8 mouse cellular contexts compared by ENCODE assay signal in the genomic region with DNA sequence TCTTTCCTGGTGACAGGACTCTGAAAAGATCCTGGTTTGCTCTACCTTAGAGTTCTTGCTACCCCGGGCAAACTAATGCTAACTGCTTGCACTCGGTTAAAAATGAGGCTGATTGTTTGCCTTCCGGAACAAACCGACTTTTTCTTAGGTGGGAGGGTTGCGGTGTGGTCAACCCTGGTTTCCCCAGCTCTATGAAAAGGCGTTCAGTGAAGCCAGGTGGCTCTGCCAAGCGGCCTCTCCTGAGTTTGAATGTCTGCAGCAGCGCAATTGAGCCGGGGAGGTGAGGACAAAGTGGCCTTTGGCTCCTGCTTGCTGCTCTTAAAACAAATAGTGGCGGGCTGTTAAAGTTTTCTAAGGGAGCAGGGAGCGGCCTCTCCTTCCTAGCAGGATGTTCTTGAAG. TPM values are rescaled to one million over a fixed set of nuclear protein-coding genes. Genes with fewer than 3 reads are reported as not detected.
DNase-seq lines count a peak whose midpoint lies in the region; ATAC-seq lines count a peak whose summit lies in the region.

No protein-coding gene starts in this region.

- peaks cover 9% of the 10 kb centered on the region; the same call in 1 of the 2 replicates for H3K4me1 ChIP-seq in embryonic facial prominence, embryonic 11.5 days (ENCODE audit: control insufficient read depth, insufficient read depth, low read length)
- peaks cover 8% of the 10 kb centered on the region; the same call in 1 of the 2 replicates for H3K4me1 ChIP-seq in liver, embryonic 15.5 days (replicated peaks)
- peaks cover 19% of the 10 kb centered on the region for H3K4me1 ChIP-seq in neural tube, embryonic 12.5 days

- H3K36me3 ChIP-seq in embryonic facial prominence, embryonic 11.5 days (replicated peaks; ENCODE audit: control insufficient read depth, insufficient read depth, low read depth, low read length): no peaks in the 10 kb centered on the region
- no peaks in the 10 kb centered on the region for H3K36me3 ChIP-seq in liver, embryonic 15.5 days (replicated peaks)
- H3K36me3 ChIP-seq in neural tube, embryonic 12.5 days: no peaks in the 10 kb centered on the region

- 19% methylated on average over 11 of the region's 11 CpGs for WGBS in embryonic facial prominence, embryonic 11.5 days
- WGBS in liver, embryonic 15.5 days (ENCODE audit: insufficient replicate concordance): 16% methylated on average over 11 of the region's 11 CpGs
- WGBS in neural tube, embryonic 12.5 days: 12% methylated on average over 11 of the region's 11 CpGs

- DNase-seq in embryonic facial prominence, embryonic 11.5 days (ENCODE audit: low spot score): no peak
- DNase-seq in cerebellum, postnatal 14 days: no peak
- no peak for DNase-seq in cerebellum, postnatal 4 days (ENCODE audit: low spot score in 2 of 2)

- peak; percentile 21 for ATAC-seq in CD4-positive, CD25-positive, alpha-beta regulatory T cell, adult 4 months
- ATAC-seq in embryonic facial prominence, embryonic 11.5 days (replicated peaks; ENCODE audit: insufficient number of reproducible peaks, low FRiP score, low TSS enrichment, low read depth): no peak
- peak; percentile 20 for ATAC-seq in inflammation-experienced regulatory T-cells, adult 6 months
- ATAC-seq in liver, embryonic 15.5 days (ENCODE audit: insufficient read depth): no peak
- no peak for ATAC-seq in neural tube, embryonic 12.5 days (ENCODE audit: low FRiP score, low read depth)
- no peak for ATAC-seq in cerebellum, adult (ENCODE audit: insufficient number of reproducible peaks, low FRiP score, low TSS enrichment)

- H3K9ac ChIP-seq in embryonic facial prominence, embryonic 11.5 days (replicated peaks; ENCODE audit: low read length): no peak overlapping the region
- H3K9ac ChIP-seq in liver, embryonic 15.5 days: no peak overlapping the region
- no peak overlapping the region for H3K9ac ChIP-seq in neural tube, embryonic 12.5 days

- H3K4me3 ChIP-seq in embryonic facial prominence, embryonic 11.5 days (ENCODE audit: low read depth, low read length): peak overlapping the region; percentile 39; the same call in 1 of the 2 replicates
- peak overlapping the region; percentile 51 for H3K4me3 ChIP-seq in liver, embryonic 15.5 days (replicated peaks)
- H3K4me3 ChIP-seq in neural tube, embryonic 12.5 days: 0 out of 2 replicates have a peak overlapping the region, but pooled peaks have one; percentile 39

- H3K27me3 ChIP-seq in embryonic facial prominence, embryonic 11.5 days (ENCODE audit: control insufficient read depth, insufficient read depth, low read length): 0 out of 2 replicates have a peak, but pooled peaks cover 3% of the 10 kb centered on the region
- H3K27me3 ChIP-seq in liver, embryonic 15.5 days: peaks cover 21% of the 10 kb centered on the region
- H3K27me3 ChIP-seq in neural tube, embryonic 12.5 days (replicated peaks): peaks cover 26% of the 10 kb centered on the region

- no peak overlapping the region for H3K27ac ChIP-seq in embryonic facial prominence, embryonic 11.5 days (replicated peaks; ENCODE audit: low read depth, low read length)
- peak overlapping the region; percentile 24; the same call in 1 of the 2 replicates for H3K27ac ChIP-seq in liver, embryonic 15.5 days (replicated peaks)
- H3K27ac ChIP-seq in neural tube, embryonic 12.5 days: no peak overlapping the region

- H3K9me3 ChIP-seq in embryonic facial prominence, embryonic 11.5 days (replicated peaks; ENCODE audit: control insufficient read depth, low read length): no peaks in the 10 kb centered on the region
- H3K9me3 ChIP-seq in liver, embryonic 15.5 days (replicated peaks): no peaks in the 10 kb centered on the region
- H3K9me3 ChIP-seq in neural tube, embryonic 12.5 days: no peaks in the 10 kb centered on the region; the same call in 1 of the 2 replicates

- H3K4me2 ChIP-seq in embryonic facial prominence, embryonic 11.5 days (ENCODE audit: low read depth, low read length): peak overlapping the region; percentile 92; the same call in 1 of the 2 replicates
- peak overlapping the region; percentile 69 for H3K4me2 ChIP-seq in liver, embryonic 15.5 days
- H3K4me2 ChIP-seq in neural tube, embryonic 12.5 days (replicated peaks): peak overlapping the region; percentile 91

RNA-seq across cellular contexts. Expression of a gene that starts 0.9 kb away (rescaled TPM):
- polyA plus RNA-seq in CD4-positive, CD25-positive, alpha-beta regulatory T cell, adult 4 months (2017; shearing (Covaris generic)): 1 to 10 TPM; 1.7 to 2.2 TPM
- polyA plus RNA-seq in embryonic facial prominence, embryonic 11.5 days (2014; fragmentation: Nextera tagmentation; extraction: Ambion mirVana): 0.29 and 0.54 TPM in 2 replicates
- 1 to 10 TPM; 3.9 to 8.4 (median 7.9) TPM for polyA plus RNA-seq in inflammation-experienced regulatory T-cells, adult 6 months (2017; shearing (Covaris generic))
- polyA plus RNA-seq in liver, embryonic 15.5 days (2015; fragmentation: Nextera tagmentation; extraction: Ambion mirVana): 9.2 and 10.2 TPM in 2 replicates
- 0.26 and 0.32 TPM in 2 replicates for polyA plus RNA-seq in neural tube, embryonic 12.5 days (2016; fragmentation: Nextera tagmentation; extraction: Ambion mirVana)

RNA-seq across cellular contexts. Expression of a gene that starts 33.3 kb away (rescaled TPM):
- polyA plus RNA-seq in CD4-positive, CD25-positive, alpha-beta regulatory T cell, adult 4 months (2017; shearing (Covaris generic)): 1 to 10 TPM; 5.3 to 6.2 TPM
- 8.6 and 9.2 TPM in 2 replicates for polyA plus RNA-seq in embryonic facial prominence, embryonic 11.5 days (2014; fragmentation: Nextera tagmentation; extraction: Ambion mirVana)
- 1 to 10 TPM; 2.2 to 6.8 (median 4.7) TPM for polyA plus RNA-seq in inflammation-experienced regulatory T-cells, adult 6 months (2017; shearing (Covaris generic))
- polyA plus RNA-seq in liver, embryonic 15.5 days (2015; fragmentation: Nextera tagmentation; extraction: Ambion mirVana): 0.03 and 0.08 TPM in 2 replicates
- 1.9 and 2.2 TPM in 2 replicates for polyA plus RNA-seq in neural tube, embryonic 12.5 days (2016; fragmentation: Nextera tagmentation; extraction: Ambion mirVana)

RNA-seq across cellular contexts. Expression of a gene that starts 42.6 kb away (rescaled TPM):
- not detected for polyA plus RNA-seq in CD4-positive, CD25-positive, alpha-beta regulatory T cell, adult 4 months (2017; shearing (Covaris generic))
- polyA plus RNA-seq in embryonic facial prominence, embryonic 11.5 days (2014; fragmentation: Nextera tagmentation; extraction: Ambion mirVana): 0.50 TPM in 1 of 2 replicates, not detected in the other
- under 1 TPM in 1 of 3 experiments, not detected in 2; 0.44 TPM for polyA plus RNA-seq in inflammation-experienced regulatory T-cells, adult 6 months (2017; shearing (Covaris generic))
- not detected in 2 replicates for polyA plus RNA-seq in liver, embryonic 15.5 days (2015; fragmentation: Nextera tagmentation; extraction: Ambion mirVana)
- 0.24 TPM in 1 of 2 replicates, not detected in the other for polyA plus RNA-seq in neural tube, embryonic 12.5 days (2016; fragmentation: Nextera tagmentation; extraction: Ambion mirVana)

Comparison
In these comparisons a context has a peak if more than half of its experiments do, and no peak if none do; other contexts are left out.
1. ATAC-seq: peak in CD4-positive, CD25-positive, alpha-beta regulatory T cell, adult 4 months (single experiment) and inflammation-experienced regulatory T-cells, adult 6 months (single experiment); none in embryonic facial prominence, embryonic 11.5 days (single experiment), liver, embryonic 15.5 days (single experiment), neural tube, embryonic 12.5 days (single experiment) and cerebellum, adult (single experiment).
2. Peak in every context shown above with its lines, with median percentiles within 50 percentile points of each other: H3K4me2 ChIP-seq and H3K4me3 ChIP-seq.